Mouse (Mus musculus): ENCODE measurements around the gene St6galnac1. TPM values are rescaled to one million over a fixed set of nuclear protein-coding genes. Genes with fewer than 3 reads are reported as not detected.

The St6galnac1 gene
- polyA plus RNA-seq, 1 experiment from 2014 or later: not detected

DNA sequence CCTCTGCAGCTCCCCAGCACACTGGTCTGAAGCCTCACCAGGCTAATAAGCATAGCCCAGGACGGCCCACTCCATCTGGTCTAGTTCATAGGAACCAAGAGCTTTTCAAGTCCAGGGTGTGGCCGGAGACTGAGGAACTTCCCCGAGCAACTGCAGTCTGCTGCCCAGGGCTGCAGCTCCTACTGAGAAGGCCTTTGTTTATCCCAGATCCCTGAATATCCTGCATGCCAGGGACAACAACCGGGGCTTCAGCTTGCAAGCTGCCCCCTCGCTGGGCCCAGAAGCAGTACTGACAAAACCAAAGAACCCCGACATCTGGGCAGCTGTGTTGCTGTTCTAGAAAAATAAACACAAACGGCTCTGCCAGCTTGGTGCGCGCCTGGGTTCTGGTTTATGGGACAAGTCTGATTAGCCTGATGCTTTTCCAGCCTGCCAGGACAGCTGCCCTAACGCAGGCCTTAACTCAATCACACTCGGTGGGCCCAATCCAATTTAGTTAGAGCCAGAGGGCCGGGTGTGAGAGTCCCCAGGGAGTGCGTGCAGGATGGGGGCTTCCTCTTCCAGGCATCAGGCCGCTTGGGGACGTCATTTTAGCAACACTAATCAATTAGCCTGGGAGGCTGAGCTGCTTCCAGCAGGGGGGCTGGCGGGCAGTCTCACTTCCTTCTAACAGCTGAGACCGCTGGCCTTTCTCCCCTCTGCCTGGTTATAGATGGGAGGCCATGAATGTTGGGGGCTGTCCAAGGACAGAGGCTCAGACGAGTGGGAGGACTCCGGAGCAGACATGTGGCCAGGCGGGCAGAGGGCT, 39.0 kb upstream of the St6galnac1 start:
- peak; percentile 55 for ATAC-seq (ENCODE audit: low FRiP score, low read depth)
- H3K4me1 ChIP-seq: peaks cover 59% of the 10 kb centered on the region
- no peaks in the 10 kb centered on the region for H3K36me3 ChIP-seq
- H3K27me3 ChIP-seq: no peaks in the 10 kb centered on the region; the same call in 1 of the 2 replicates
- no peak overlapping the region for H3K4me3 ChIP-seq
- WGBS: 8% methylated on average over 20 of the region's 20 CpGs
- H3K4me2 ChIP-seq (replicated peaks): peak overlapping the region; percentile 27
- peak overlapping the region; percentile 91 for H3K27ac ChIP-seq
- H3K9me3 ChIP-seq: no peaks in the 10 kb centered on the region
- H3K9ac ChIP-seq: peak overlapping the region; percentile 50; the same call in 1 of the 2 replicates

DNA sequence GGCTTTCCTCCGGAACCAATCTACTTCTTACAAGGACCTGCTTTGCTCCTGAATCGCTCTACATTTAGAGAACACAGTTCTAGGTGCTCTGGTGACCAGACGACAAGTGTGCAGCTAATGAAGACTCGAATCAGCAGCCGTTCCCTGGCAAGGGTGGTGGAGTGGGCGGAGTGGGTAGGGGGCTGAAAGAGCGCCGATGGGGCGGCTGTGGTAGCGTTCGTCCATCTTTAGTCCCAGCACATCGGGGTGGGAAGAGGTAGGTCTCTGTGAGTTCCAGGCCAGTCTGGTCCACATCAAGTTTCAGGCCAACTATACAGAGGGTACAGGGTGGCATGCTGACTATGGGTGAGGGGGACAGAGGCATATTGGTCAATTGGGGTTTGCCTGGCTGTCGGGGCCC, 38.3 kb upstream of the St6galnac1 start:
- ATAC-seq (ENCODE audit: low FRiP score, low read depth): no peak
- WGBS: 80% methylated on average over 13 of the region's 13 CpGs
- peaks cover 54% of the 10 kb centered on the region for H3K4me1 ChIP-seq
- H3K4me3 ChIP-seq: no peak overlapping the region
- peak overlapping the region; percentile 91 for H3K27ac ChIP-seq
- no peaks in the 10 kb centered on the region; the same call in 1 of the 2 replicates for H3K27me3 ChIP-seq
- H3K9me3 ChIP-seq: no peaks in the 10 kb centered on the region
- peak overlapping the region; percentile 27; the same call in 1 of the 2 replicates for H3K4me2 ChIP-seq (replicated peaks)
- no peaks in the 10 kb centered on the region for H3K36me3 ChIP-seq
- no peak overlapping the region for H3K9ac ChIP-seq

DNA sequence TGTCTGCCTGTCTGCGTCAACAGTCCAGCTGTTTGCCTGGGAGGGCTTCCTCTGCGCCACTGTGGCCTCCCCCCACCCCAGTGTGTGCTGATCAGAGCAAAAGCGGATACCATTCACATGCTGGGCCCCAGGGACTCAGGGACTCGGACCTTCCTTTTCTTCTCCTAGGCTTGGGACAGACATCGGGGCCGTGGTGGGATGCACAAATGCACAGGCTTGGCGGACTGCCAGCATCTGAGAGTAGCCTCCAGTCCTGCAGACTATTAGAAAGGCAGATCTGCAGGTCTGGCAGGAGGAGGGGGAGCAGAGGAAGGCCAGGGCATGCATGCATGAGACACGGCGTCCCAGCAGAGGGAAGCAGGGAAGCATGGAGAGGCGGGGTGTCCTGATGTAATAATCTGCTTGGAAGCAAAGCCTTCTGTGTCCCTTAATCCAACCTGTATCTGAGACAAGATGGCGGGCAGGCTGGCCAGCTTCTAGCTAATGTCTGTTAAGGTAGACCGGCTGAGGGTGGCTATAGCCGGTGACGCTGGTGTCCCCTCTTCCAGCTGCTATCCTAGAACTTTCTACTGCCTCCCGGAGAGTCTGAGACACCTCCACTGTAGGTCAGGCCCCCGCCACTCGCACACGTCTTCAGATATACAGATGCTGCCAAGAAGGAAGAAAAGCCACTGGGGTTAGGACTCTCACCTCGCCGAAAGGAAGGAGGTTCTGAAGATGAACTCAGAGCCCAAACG, 37.7 kb upstream of the St6galnac1 start:
- 43% methylated on average over 21 of the region's 21 CpGs for WGBS
- Histone ChIP-seq H3K4me2 (replicated peaks) (peak overlapping the region; percentile 30), H3K4me3 (no peak overlapping the region), H3K36me3 (no peaks in the 10 kb centered on the region), H3K9me3 (no peaks in the 10 kb centered on the region), H3K4me1 (peaks cover 52% of the 10 kb centered on the region), H3K9ac (no peak overlapping the region), H3K27ac (peak overlapping the region; percentile 91), H3K27me3 (no peaks in the 10 kb centered on the region; the same call in 1 of the 2 replicates)
- peak; percentile 18; the same call in 1 of the 2 replicates for ATAC-seq (ENCODE audit: low FRiP score, low read depth)

- Histone ChIP-seq H3K4me1 (peaks cover 66% of the 10 kb centered on the region), H3K27me3 (no peaks in the 10 kb centered on the region; the same call in 1 of the 2 replicates)
- ATAC-seq (ENCODE audit: low FRiP score, low read depth): 0 out of 2 replicates have a peak, but pooled peaks have one; percentile 46
Measured at GRCm38 (mm10) chr11:116810983-116811901, 35.9 kb upstream of the St6galnac1 start.

GRCm38 (mm10) chr11:116810528-116810927, 35.2 kb upstream of the St6galnac1 start:
- H3K4me3 ChIP-seq: no peak overlapping the region
- ATAC-seq (ENCODE audit: low FRiP score, low read depth): no peak
- no peaks in the 10 kb centered on the region for H3K9me3 ChIP-seq
- no peaks in the 10 kb centered on the region; the same call in 1 of the 2 replicates for H3K27me3 ChIP-seq
- no peak overlapping the region for H3K4me2 ChIP-seq (replicated peaks)
- H3K4me1 ChIP-seq: peaks cover 65% of the 10 kb centered on the region
- H3K9ac ChIP-seq: no peak overlapping the region
- H3K27ac ChIP-seq: no peak overlapping the region
- H3K36me3 ChIP-seq: no peaks in the 10 kb centered on the region
- WGBS: 68% methylated on average over 11 of the region's 11 CpGs

More at GRCm38 (mm10) chr11:116810983-116811901, 35.9 kb upstream of the St6galnac1 start:
- 7% methylated on average over 31 of the region's 32 CpGs for WGBS
- Histone ChIP-seq H3K27ac (peak overlapping the region; percentile 48; the same call in 1 of the 2 replicates), H3K9ac (peak overlapping the region; percentile 48), H3K4me3 (peak overlapping the region; percentile 38), H3K36me3 (no peaks in the 10 kb centered on the region), H3K4me2 (replicated peaks) (peak overlapping the region; percentile 68), H3K9me3 (no peaks in the 10 kb centered on the region)

GRCm38 (mm10) chr11:116809520-116809919, 34.2 kb upstream of the St6galnac1 start:
- Histone ChIP-seq H3K9ac (0 out of 2 replicates have a peak overlapping the region, but pooled peaks have one; percentile 35), H3K4me2 (replicated peaks) (no peak overlapping the region), H3K27ac (no peak overlapping the region), H3K4me3 (no peak overlapping the region), H3K4me1 (peaks cover 55% of the 10 kb centered on the region), H3K27me3 (no peaks in the 10 kb centered on the region; the same call in 1 of the 2 replicates), H3K36me3 (no peaks in the 10 kb centered on the region), H3K9me3 (no peaks in the 10 kb centered on the region)
- ATAC-seq (ENCODE audit: low FRiP score, low read depth): no peak
- 78% methylated on average over 8 of the region's 8 CpGs for WGBS

- Histone ChIP-seq H3K9me3 (no peaks in the 10 kb centered on the region), H3K27me3 (no peaks in the 10 kb centered on the region; the same call in 1 of the 2 replicates), H3K36me3 (no peaks in the 10 kb centered on the region), H3K4me2 (replicated peaks) (no peak overlapping the region), H3K4me3 (no peak overlapping the region), H3K4me1 (peaks cover 49% of the 10 kb centered on the region), H3K9ac (no peak overlapping the region), H3K27ac (no peak overlapping the region)
- ATAC-seq (ENCODE audit: low FRiP score, low read depth): no peak
- 79% methylated on average over 11 of the region's 11 CpGs for WGBS
Measured at GRCm38 (mm10) chr11:116808811-116809395, 33.6 kb upstream of the St6galnac1 start.

DNA sequence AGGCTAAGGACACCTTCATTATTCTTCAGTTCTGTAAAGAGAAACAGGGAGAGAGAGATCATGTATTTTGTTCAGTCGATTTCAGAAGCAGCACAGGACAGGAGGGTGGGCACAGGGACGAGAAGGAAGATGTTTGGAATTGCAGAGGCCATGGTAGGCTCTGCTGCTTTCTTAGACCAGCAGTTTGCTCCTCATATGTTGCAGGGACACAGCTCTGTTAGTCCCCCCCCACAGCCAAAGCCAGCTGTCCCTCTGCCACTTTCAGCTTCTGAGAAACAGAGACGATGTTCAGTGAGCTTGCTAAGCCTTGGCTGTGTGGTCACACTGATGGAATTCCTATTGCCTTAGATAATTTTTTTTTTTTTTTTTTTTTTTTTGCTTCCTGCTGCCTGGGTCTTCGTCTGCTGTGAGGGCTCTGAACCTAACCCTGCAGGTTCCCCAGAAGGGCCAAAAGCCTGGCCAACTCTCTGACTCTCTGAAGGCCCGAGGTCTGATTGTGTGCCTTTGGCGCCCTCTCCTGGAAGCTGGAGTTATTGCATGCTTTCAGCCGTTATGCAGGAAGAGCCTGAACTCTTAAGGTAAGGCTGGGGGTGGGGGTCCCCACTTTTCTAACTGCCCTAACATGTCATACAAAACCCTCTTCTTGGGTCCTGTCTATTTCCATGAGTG, 32.8 kb upstream of the St6galnac1 start:
- H3K36me3 ChIP-seq: no peaks in the 10 kb centered on the region
- 0 out of 2 replicates have a peak overlapping the region, but pooled peaks have one; percentile 5 for H3K4me2 ChIP-seq (replicated peaks)
- H3K4me1 ChIP-seq: peaks cover 41% of the 10 kb centered on the region
- no peak overlapping the region for H3K4me3 ChIP-seq
- H3K27ac ChIP-seq: no peak overlapping the region; the same call in 1 of the 2 replicates
- H3K9me3 ChIP-seq: no peaks in the 10 kb centered on the region
- peak; percentile 21; the same call in 1 of the 2 replicates for ATAC-seq (ENCODE audit: low FRiP score, low read depth)
- H3K9ac ChIP-seq: no peak overlapping the region
- no peaks in the 10 kb centered on the region; the same call in 1 of the 2 replicates for H3K27me3 ChIP-seq
- 24% methylated on average over 7 of the region's 7 CpGs for WGBS

- Histone ChIP-seq H3K9ac (no peak overlapping the region), H3K4me3 (no peak overlapping the region), H3K9me3 (no peaks in the 10 kb centered on the region), H3K36me3 (no peaks in the 10 kb centered on the region), H3K27me3 (no peaks in the 10 kb centered on the region; the same call in 1 of the 2 replicates), H3K27ac (no peak overlapping the region), H3K4me1 (peaks cover 35% of the 10 kb centered on the region), H3K4me2 (replicated peaks) (no peak overlapping the region)
- ATAC-seq (ENCODE audit: low FRiP score, low read depth): no peak
- 74% methylated on average over 3 of the region's 3 CpGs for WGBS
Measured at GRCm38 (mm10) chr11:116807526-116807925, 32.2 kb upstream of the St6galnac1 start.

GRCm38 (mm10) chr11:116807116-116807515, 31.8 kb upstream of the St6galnac1 start:
- no peak for ATAC-seq (ENCODE audit: low FRiP score, low read depth)
- Histone ChIP-seq H3K4me2 (replicated peaks) (no peak overlapping the region), H3K36me3 (no peaks in the 10 kb centered on the region), H3K9ac (no peak overlapping the region; the same call in 1 of the 2 replicates), H3K27ac (no peak overlapping the region), H3K27me3 (no peaks in the 10 kb centered on the region; the same call in 1 of the 2 replicates), H3K9me3 (no peaks in the 10 kb centered on the region), H3K4me1 (peaks cover 31% of the 10 kb centered on the region), H3K4me3 (no peak overlapping the region)
- 42% methylated on average over 7 of the region's 7 CpGs for WGBS
